Mouse (Mus musculus) stomach, embryonic 16.5 days (tissue): ENCODE measurements around the gene Gtsf1l. TPM values are rescaled to one million over a fixed set of nuclear protein-coding genes. Genes with fewer than 3 reads are reported as not detected.

ENCODE experiments used
- ATAC-seq: fragments of 200-750 bp; cut with Nextera tagmentation; 2 replicates; pipeline ENCODE4 v1.8.0; 2017; ENCODE audit warnings: moderate number of reproducible peaks, moderate TSS enrichment; ENCODE audit not compliant: insufficient read depth, low FRiP score
- H3K27ac ChIP-seq: fragments of 300-500 bp; sonication (generic); 2 replicates; pipeline ENCODE4 v1.5.1; 2014; ENCODE audit warnings: low read length
- H3K27me3 ChIP-seq: fragments of 300-500 bp; sonication (generic); 2 replicates; pipeline ENCODE4 v1.6.1; 2014; ENCODE audit warnings: low read length, control low read depth, mixed read lengths; ENCODE audit not compliant: control insufficient read depth, insufficient read depth
- H3K36me3 ChIP-seq: fragments of 300-500 bp; sonication (generic); 2 replicates; pipeline ENCODE4 v1.6.1; 2014; ENCODE audit warnings: low read length; ENCODE audit not compliant: control insufficient read depth, insufficient read depth
- H3K4me1 ChIP-seq: fragments of 300-500 bp; sonication (generic); 2 replicates; pipeline ENCODE4 v1.6.1; 2014; ENCODE audit warnings: low read length, control low read depth, mixed read lengths; ENCODE audit not compliant: control insufficient read depth, insufficient read depth
- H3K4me2 ChIP-seq: fragments of 300-500 bp; sonication (generic); 2 replicates; pipeline ENCODE4 v1.6.1; 2014; ENCODE audit warnings: low read depth, low read length, mixed read lengths
- H3K4me3 ChIP-seq: fragments of 300-500 bp; sonication (generic); replicated peaks from 2 replicates; pipeline ENCODE4 v1.5.1; 2014; ENCODE audit warnings: mild to moderate bottlenecking, low read length
- H3K9ac ChIP-seq: fragments of 300-500 bp; sonication (generic); 2 replicates; pipeline ENCODE4 v1.6.1; 2014; ENCODE audit warnings: low read length
- H3K9me3 ChIP-seq: fragments of 300-500 bp; sonication (generic); replicated peaks from 2 replicates; pipeline ENCODE4 v1.6.1; 2016; ENCODE audit warnings: low read length, control low read depth; ENCODE audit not compliant: control insufficient read depth
- WGBS: fragments of 180-500 bp; shearing (Covaris S2); extraction: QIAGEN DNeasy Blood & Tissue Kit; methylation state at CpG from one replicate; pipeline ENCODE4 v1.1.7; 2014; 5-methylcytosine and 5-hydroxymethylcytosine counted together
- polyA plus RNA-seq: library from polyadenylated mRNA; unstranded; fragments of >200 nt; fragmentation: Nextera tagmentation; extraction: Ambion mirVana; gene quantifications from 2 replicates; pipeline ENCODE4 v1.2.1, GENCODE M21; 2015

The Gtsf1l gene
- polyA plus RNA-seq, 1 experiment from 2014 or later, result not detected

- Histone ChIP-seq H3K27ac (no peak overlapping the region), H3K4me1 (no peaks in the 10 kb centered on the region), H3K4me3 (no peak overlapping the region), H3K9ac (no peak overlapping the region), H3K9me3 (no peaks in the 10 kb centered on the region), H3K36me3 (peaks cover 4% of the 10 kb centered on the region), H3K27me3 (no peaks in the 10 kb centered on the region), H3K4me2 (no peak overlapping the region)
- 74% methylated on average over 3 of the region's 3 CpGs for WGBS
- peak; percentile 60; the same call in 1 of the 2 replicates for ATAC-seq
Measured at GRCm38 (mm10) chr2:163075234-163075633, 12.4 kb downstream of the Gtsf1l start.

GRCm38 (mm10) chr2:163074808-163075207, 12.8 kb downstream of the Gtsf1l start:
- no peak; the same call in 1 of the 2 replicates for ATAC-seq
- Histone ChIP-seq H3K9ac (no peak overlapping the region; the same call in 1 of the 2 replicates), H3K27ac (no peak overlapping the region), H3K9me3 (no peaks in the 10 kb centered on the region), H3K36me3 (peaks cover 4% of the 10 kb centered on the region), H3K4me2 (no peak overlapping the region), H3K4me3 (no peak overlapping the region), H3K4me1 (no peaks in the 10 kb centered on the region), H3K27me3 (no peaks in the 10 kb centered on the region)
- 93% methylated on average over 12 of the region's 12 CpGs for WGBS

- WGBS, result 89% methylated on average over 7 of the region's 7 CpGs
- Histone ChIP-seq H3K4me3 (no peak overlapping the region), H3K9ac (no peak overlapping the region), H3K9me3 (no peaks in the 10 kb centered on the region), H3K27ac (no peak overlapping the region), H3K36me3 (peaks cover 4% of the 10 kb centered on the region; the same call in 1 of the 2 replicates), H3K4me1 (no peaks in the 10 kb centered on the region), H3K4me2 (no peak overlapping the region), H3K27me3 (no peaks in the 10 kb centered on the region)
- no peak for ATAC-seq
Measured at GRCm38 (mm10) chr2:163074006-163074405, 13.6 kb downstream of the Gtsf1l start.

- H3K9ac ChIP-seq, result no peak overlapping the region
Measured at GRCm38 (mm10) chr2:163073023-163073757, 14.5 kb downstream of the Gtsf1l start.

GRCm38 (mm10) chr2:163071590-163071989, 16.1 kb downstream of the Gtsf1l start:
- Histone ChIP-seq H3K9ac (no peak overlapping the region), H3K4me2 (no peak overlapping the region), H3K9me3 (no peaks in the 10 kb centered on the region), H3K27ac (no peak overlapping the region), H3K4me3 (no peak overlapping the region), H3K4me1 (no peaks in the 10 kb centered on the region), H3K36me3 (0 out of 2 replicates have a peak, but pooled peaks cover 4% of the 10 kb centered on the region), H3K27me3 (no peaks in the 10 kb centered on the region)
- 75% methylated on average over 3 of the region's 3 CpGs for WGBS
- ATAC-seq, result no peak

More at GRCm38 (mm10) chr2:163073023-163073757, 14.5 kb downstream of the Gtsf1l start:
- H3K4me2 ChIP-seq, result no peak overlapping the region
- H3K27ac ChIP-seq, result no peak overlapping the region
- no peaks in the 10 kb centered on the region for H3K27me3 ChIP-seq
- WGBS, result 90% methylated on average over 9 of the region's 9 CpGs
- H3K36me3 ChIP-seq, result peaks cover 4% of the 10 kb centered on the region; the same call in 1 of the 2 replicates
- H3K9me3 ChIP-seq, result no peaks in the 10 kb centered on the region
- H3K4me3 ChIP-seq, result no peak overlapping the region
- H3K4me1 ChIP-seq, result no peaks in the 10 kb centered on the region
- no peak for ATAC-seq

- Histone ChIP-seq H3K27me3 (no peaks in the 10 kb centered on the region), H3K36me3 (0 out of 2 replicates have a peak, but pooled peaks cover 4% of the 10 kb centered on the region), H3K4me3 (no peak overlapping the region), H3K9me3 (no peaks in the 10 kb centered on the region), H3K9ac (no peak overlapping the region), H3K27ac (no peak overlapping the region), H3K4me1 (no peaks in the 10 kb centered on the region), H3K4me2 (no peak overlapping the region)
- 80% methylated on average over 3 of the region's 3 CpGs for WGBS
- no peak for ATAC-seq
Measured at GRCm38 (mm10) chr2:163070213-163070612, 17.4 kb downstream of the Gtsf1l start.

GRCm38 (mm10) chr2:163067233-163067632, 20.4 kb downstream of the Gtsf1l start:
- H3K4me3 ChIP-seq, result no peak overlapping the region
- no peak overlapping the region for H3K4me2 ChIP-seq
- no peaks in the 10 kb centered on the region for H3K4me1 ChIP-seq
- H3K27ac ChIP-seq, result no peak overlapping the region
- no peak overlapping the region for H3K9ac ChIP-seq
- 89% methylated on average over 1 of the region's 1 CpGs for WGBS
- no peaks in the 10 kb centered on the region for H3K36me3 ChIP-seq
- H3K9me3 ChIP-seq, result no peaks in the 10 kb centered on the region
- ATAC-seq, result no peak
- H3K27me3 ChIP-seq, result no peaks in the 10 kb centered on the region

GRCm38 (mm10) chr2:163066326-163066725, 21.3 kb downstream of the Gtsf1l start:
- no peak overlapping the region for H3K27ac ChIP-seq
- 95% methylated on average over 6 of the region's 6 CpGs for WGBS
- H3K4me1 ChIP-seq, result no peaks in the 10 kb centered on the region
- no peak for ATAC-seq
- no peaks in the 10 kb centered on the region for H3K36me3 ChIP-seq
- no peaks in the 10 kb centered on the region for H3K27me3 ChIP-seq
- H3K4me2 ChIP-seq, result no peak overlapping the region
- no peak overlapping the region for H3K4me3 ChIP-seq
- no peak overlapping the region for H3K9ac ChIP-seq
- no peaks in the 10 kb centered on the region for H3K9me3 ChIP-seq

- no peaks in the 10 kb centered on the region for H3K9me3 ChIP-seq
- no peaks in the 10 kb centered on the region for H3K4me1 ChIP-seq
- no peak overlapping the region for H3K4me3 ChIP-seq
- no peaks in the 10 kb centered on the region for H3K27me3 ChIP-seq
- H3K36me3 ChIP-seq, result no peaks in the 10 kb centered on the region
- 79% methylated on average over 6 of the region's 6 CpGs for WGBS
- H3K27ac ChIP-seq, result no peak overlapping the region
- ATAC-seq, result no peak
- H3K4me2 ChIP-seq, result no peak overlapping the region
- no peak overlapping the region for H3K9ac ChIP-seq
Measured at GRCm38 (mm10) chr2:163062119-163062508, 25.5 kb downstream of the Gtsf1l start.
